Mouse (Mus musculus) CH12.LX (cell line): Measurements from ENCODE around the gene Rgs7.

Experiments used
- CTCF ChIP-seq, 2 experiments: IDR thresholded peaks in 1 of 2; conservative IDR thresholded peaks in 1 of 2; 2 replicates each; pipeline ENCODE4 v1.5.1; 2011 to 2012; ENCODE audit warnings: low read depth in 2 of 2, low read length in 2 of 2, improper control_type of control experiment in 1 of 2, inconsistent platforms in 1 of 2, mild to moderate bottlenecking in 1 of 2, moderate library complexity in 1 of 2
- E2F4 ChIP-seq: IDR thresholded peaks from 2 replicates; pipeline ENCODE4 v1.6.1; 2011; ENCODE audit warnings: low read depth, low read length, improper control_type of control experiment; ENCODE audit not compliant: insufficient replicate concordance
- NELFE ChIP-seq: IDR thresholded peaks from 2 replicates; pipeline ENCODE4 v1.6.1; 2011; ENCODE audit warnings: low read depth, low read length, improper control_type of control experiment

GRCm38 (mm10) chr1:175028267-175028666, 464.0 kb downstream of the Rgs7 start:
- TF ChIP-seq NELFE (no peak), CTCF (conservative IDR thresholded peaks at IDR 0.05 in 1 of 2, IDR thresholded peaks at IDR 0.05 in 1 of 2; ENCODE audit: low read depth in 2 of 2, low read length in 2 of 2) (no peak), E2F4 (no peak)
